Mouse (Mus musculus) brain, embryonic 14.5 days (tissue): Measurements from ENCODE around the gene Dnm1.

Source experiments
- CTCF ChIP-seq: fragments of 200-500 bp; IDR thresholded peaks from 2 replicates; pipeline ENCODE4 v1.5.1; 2012; ENCODE audit warnings: inconsistent platforms, mild to moderate bottlenecking, moderate library complexity, borderline replicate concordance; ENCODE audit not compliant: insufficient read depth, insufficient read length; ENCODE audit errors: extremely low read depth
- POLR2A ChIP-seq: fragments of 200-500 bp; IDR thresholded peaks from 2 replicates; pipeline ENCODE4 v1.6.1; 2012; ENCODE audit warnings: mild to moderate bottlenecking, inconsistent platforms, borderline replicate concordance; ENCODE audit not compliant: poor library complexity, insufficient read depth, insufficient read length, severe bottlenecking; ENCODE audit errors: extremely low read depth

DNA sequence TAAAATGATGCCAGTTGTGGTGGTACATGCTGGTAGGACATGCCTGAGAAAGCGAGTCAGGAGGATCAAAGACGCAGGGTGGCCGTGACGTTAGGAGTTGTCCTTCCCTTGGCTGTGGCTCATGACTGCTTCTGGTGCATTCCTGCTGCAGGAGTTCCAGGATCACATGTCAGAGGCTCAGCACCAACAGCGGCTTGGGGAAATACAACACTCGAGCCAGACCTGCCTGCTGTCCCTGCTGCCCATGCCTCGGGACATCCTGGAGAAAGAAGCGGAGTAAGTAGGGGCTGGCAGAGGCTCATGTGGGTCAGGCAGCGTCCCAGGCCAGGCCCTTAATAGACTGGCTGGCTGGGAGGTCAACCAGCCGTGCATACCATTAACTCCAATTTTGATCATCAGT is 21.1 kb upstream of the Dnm1 start:
- TF ChIP-seq CTCF (no peak), POLR2A (no peak)
